Mouse (Mus musculus): Measurements from ENCODE around the gene Mphosph10.

Mphosph10 gene

GRCm38 (mm10) chr7:64351087-64351486 is 41.0 kb downstream of the Mphosph10 start:
- DNase-seq (ENCODE audit: low spot score in 2 of 2), result peak; percentile 50 to 62

- peak in 1 of 2 experiments; percentile 30 for DNase-seq (ENCODE audit: low spot score in 2 of 2)
These were observed 42.8 kb downstream of the Mphosph10 start for GRCm38 (mm10) chr7:64349147-64349861.

GRCm38 (mm10) chr7:64347813-64348212 is 44.3 kb downstream of the Mphosph10 start:
- DNase-seq (ENCODE audit: low spot score in 2 of 2), result no peak

GRCm38 (mm10) chr7:64332686-64333085 is 59.4 kb downstream of the Mphosph10 start:
- DNase-seq (ENCODE audit: low spot score in 2 of 2), result no peak

- no peak for DNase-seq (ENCODE audit: low spot score in 2 of 2)
These were observed 60.8 kb downstream of the Mphosph10 start for GRCm38 (mm10) chr7:64331309-64331708.

- DNase-seq (ENCODE audit: low spot score in 2 of 2), result no peak
These were observed 64.6 kb downstream of the Mphosph10 start for GRCm38 (mm10) chr7:64327486-64327885.

- DNase-seq (ENCODE audit: low spot score in 2 of 2), result peak; percentile 41 to 69
These were observed 65.2 kb downstream of the Mphosph10 start for GRCm38 (mm10) chr7:64326892-64327291.
